25 mouse cellular contexts compared by ENCODE assay signal in genomic region chr6:28329002-28329596, GRCm38 (mm10).
DNase-seq lines count a peak whose midpoint lies in the region; ATAC-seq and TF ChIP-seq lines count a peak whose summit lies in the region.
"Had no signal": no experiment of that assay in that cellular context is flagged by ENCODE, and none has a peak within 500 bp of the region (broad histone marks: within the 10 kb centered on the region; RNA-seq: fewer than 3 reads in every experiment).

No protein-coding gene starts in this region.

- no peak overlapping the region for H3K4me3 ChIP-seq in limb, embryonic 14.5 days (replicated peaks; ENCODE audit: low read length)
- no peak overlapping the region for H3K4me3 ChIP-seq in limb, embryonic 10.5 days
- H3K4me3 ChIP-seq in hindbrain, embryonic 14.5 days (replicated peaks; ENCODE audit: low read length) = no peak overlapping the region
- no peak overlapping the region for H3K4me3 ChIP-seq in midbrain, embryonic 15.5 days
- H3K4me3 ChIP-seq in forebrain, embryonic 11.5 days (ENCODE audit: low read depth, low read length) = no peak overlapping the region
- H3K4me3 ChIP-seq: heart, embryonic 13.5 days; limb, embryonic 13.5 days; liver, embryonic 13.5 days; megakaryocyte, embryonic 14.5 days; neural tube, embryonic 12.5 days had no signal

- WGBS in limb, embryonic 14.5 days = 70% methylated on average over 10 of the region's 10 CpGs
- 78% methylated on average over 10 of the region's 10 CpGs for WGBS in limb, embryonic 10.5 days
- WGBS in hindbrain, embryonic 14.5 days = 38% methylated on average over 10 of the region's 10 CpGs
- 40% methylated on average over 10 of the region's 10 CpGs for WGBS in midbrain, embryonic 15.5 days
- 75% methylated on average over 10 of the region's 10 CpGs for WGBS in forebrain, embryonic 11.5 days

- H3K27ac ChIP-seq in limb, embryonic 14.5 days (replicated peaks; ENCODE audit: low read depth, low read length) = no peak overlapping the region
- no peak overlapping the region for H3K27ac ChIP-seq in limb, embryonic 10.5 days
- no peak overlapping the region for H3K27ac ChIP-seq in hindbrain, embryonic 14.5 days
- H3K27ac ChIP-seq in midbrain, embryonic 15.5 days = no peak overlapping the region
- no peak overlapping the region for H3K27ac ChIP-seq in forebrain, embryonic 11.5 days (ENCODE audit: low read depth, low read length)
- H3K27ac ChIP-seq: heart, embryonic 13.5 days; limb, embryonic 13.5 days; liver, embryonic 13.5 days; neural tube, embryonic 12.5 days had no signal

- H3K9ac ChIP-seq in limb, embryonic 14.5 days (ENCODE audit: low read depth, low read length, severe bottlenecking) = no peak overlapping the region
- H3K9ac ChIP-seq in hindbrain, embryonic 14.5 days = no peak overlapping the region
- no peak overlapping the region for H3K9ac ChIP-seq in midbrain, embryonic 15.5 days
- H3K9ac ChIP-seq in forebrain, embryonic 11.5 days (ENCODE audit: low read length) = no peak overlapping the region
- H3K9ac ChIP-seq: heart, embryonic 13.5 days; limb, embryonic 13.5 days; liver, embryonic 13.5 days; neural tube, embryonic 12.5 days had no signal

- H3K4me1 ChIP-seq in limb, embryonic 14.5 days (ENCODE audit: control insufficient read depth, insufficient read depth, low read length) = no peaks in the 10 kb centered on the region
- no peaks in the 10 kb centered on the region for H3K4me1 ChIP-seq in limb, embryonic 10.5 days
- H3K4me1 ChIP-seq in hindbrain, embryonic 14.5 days (replicated peaks; ENCODE audit: control insufficient read depth, insufficient read depth, low read length) = 0 out of 2 replicates have a peak, but pooled peaks cover 3% of the 10 kb centered on the region
- H3K4me1 ChIP-seq in midbrain, embryonic 15.5 days = peaks cover 7% of the 10 kb centered on the region
- H3K4me1 ChIP-seq in forebrain, embryonic 11.5 days (replicated peaks; ENCODE audit: control insufficient read depth, insufficient read depth, low read length) = no peaks in the 10 kb centered on the region
- H3K4me1 ChIP-seq: heart, embryonic 13.5 days; limb, embryonic 13.5 days; liver, embryonic 13.5 days; neural tube, embryonic 12.5 days had no signal

- no peak for TF ChIP-seq POLR2A in limb, embryonic 14.5 days (IDR thresholded peaks at IDR 0.05; ENCODE audit: borderline replicate concordance, extremely low read depth, insufficient read depth, insufficient read length)

- no peaks in the 10 kb centered on the region for H3K27me3 ChIP-seq in limb, embryonic 14.5 days (ENCODE audit: control insufficient read depth, insufficient read depth, low read length)
- no peaks in the 10 kb centered on the region for H3K27me3 ChIP-seq in limb, embryonic 10.5 days (ENCODE audit: low read depth, poor library complexity, severe bottlenecking)
- H3K27me3 ChIP-seq in hindbrain, embryonic 14.5 days (ENCODE audit: control insufficient read depth, insufficient read depth, low read length) = no peaks in the 10 kb centered on the region
- no peaks in the 10 kb centered on the region for H3K27me3 ChIP-seq in midbrain, embryonic 15.5 days (replicated peaks)
- no peaks in the 10 kb centered on the region for H3K27me3 ChIP-seq in forebrain, embryonic 11.5 days (ENCODE audit: control insufficient read depth, insufficient read depth, low read length)
- H3K27me3 ChIP-seq: heart, embryonic 13.5 days; limb, embryonic 13.5 days; liver, embryonic 13.5 days; megakaryocyte, embryonic 14.5 days; neural tube, embryonic 12.5 days had no signal

- H3K36me3 ChIP-seq in limb, embryonic 14.5 days (ENCODE audit: control insufficient read depth, insufficient read depth, low read length) = no peaks in the 10 kb centered on the region
- H3K36me3 ChIP-seq in limb, embryonic 10.5 days = no peaks in the 10 kb centered on the region
- no peaks in the 10 kb centered on the region for H3K36me3 ChIP-seq in hindbrain, embryonic 14.5 days (replicated peaks; ENCODE audit: control insufficient read depth, insufficient read depth)
- H3K36me3 ChIP-seq in midbrain, embryonic 15.5 days (replicated peaks) = no peaks in the 10 kb centered on the region
- H3K36me3 ChIP-seq in forebrain, embryonic 11.5 days (ENCODE audit: control insufficient read depth, insufficient read depth, low read length) = no peaks in the 10 kb centered on the region
- H3K36me3 ChIP-seq: heart, embryonic 13.5 days; limb, embryonic 13.5 days; liver, embryonic 13.5 days; neural tube, embryonic 12.5 days had no signal

- no peaks in the 10 kb centered on the region for H3K9me3 ChIP-seq in limb, embryonic 14.5 days (ENCODE audit: control insufficient read depth, low read length)
- no peaks in the 10 kb centered on the region for H3K9me3 ChIP-seq in limb, embryonic 10.5 days (replicated peaks)
- no peaks in the 10 kb centered on the region for H3K9me3 ChIP-seq in hindbrain, embryonic 14.5 days (ENCODE audit: control insufficient read depth, low read length)
- H3K9me3 ChIP-seq in midbrain, embryonic 15.5 days = no peaks in the 10 kb centered on the region
- H3K9me3 ChIP-seq in forebrain, embryonic 11.5 days (ENCODE audit: control insufficient read depth, low read length) = no peaks in the 10 kb centered on the region
- H3K9me3 ChIP-seq: heart, embryonic 13.5 days; limb, embryonic 13.5 days; liver, embryonic 13.5 days; neural tube, embryonic 12.5 days had no signal

- no peak for ATAC-seq in limb, embryonic 14.5 days (ENCODE audit: low FRiP score, low read depth)
- peak; percentile 46; the same call in 1 of the 2 replicates for ATAC-seq in hindbrain, embryonic 14.5 days (ENCODE audit: low FRiP score)
- ATAC-seq in midbrain, embryonic 15.5 days (replicated peaks) = peak; percentile 72
- no peak for ATAC-seq in forebrain, embryonic 11.5 days (replicated peaks; ENCODE audit: low FRiP score)
- ATAC-seq: activated CD4-positive, CD25-positive, alpha-beta regulatory T cell, adult 4 months; forebrain, embryonic 16.5 days; intestine, postnatal 0 days had no signal

- H3K4me2 ChIP-seq in limb, embryonic 14.5 days (replicated peaks; ENCODE audit: low read depth, low read length, severe bottlenecking) = no peak overlapping the region
- H3K4me2 ChIP-seq in hindbrain, embryonic 14.5 days (replicated peaks) = no peak overlapping the region
- H3K4me2 ChIP-seq in midbrain, embryonic 15.5 days = no peak overlapping the region; the same call in 1 of the 2 replicates
- H3K4me2 ChIP-seq in forebrain, embryonic 11.5 days (ENCODE audit: low read depth, low read length, severe bottlenecking) = no peak overlapping the region
- H3K4me2 ChIP-seq: heart, embryonic 13.5 days; limb, embryonic 13.5 days; liver, embryonic 13.5 days; neural tube, embryonic 12.5 days had no signal

- DNase-seq in limb, embryonic 14.5 days (ENCODE audit: low spot score) = peak; percentile 1
- DNase-seq in limb, embryonic 10.5 days (ENCODE audit: low spot score) = no peak
- no peak for DNase-seq in hindbrain, embryonic 14.5 days (ENCODE audit: low spot score)
- no peak for DNase-seq in adrenal gland, adult 18-20 months (ENCODE audit: low spot score in 2 of 2)
- DNase-seq in forebrain, embryonic 11.5 days (ENCODE audit: low spot score) = no peak
- no peak for DNase-seq in kidney, postnatal 4 days
- DNase-seq: adrenal gland, postnatal 10 days; cerebellum, adult 2 months; cerebellum, postnatal 25 days; gastrocnemius, postnatal 14 days; heart, adult 18-20 months; heart, postnatal 14 days; kidney, postnatal 36 days; liver, embryonic 13.5 days; lung, adult 2 months; lung, postnatal 14 days; right cerebral cortex, adult 18-20 months had no signal

Comparison
In these comparisons a context has a peak if more than half of its experiments do, and no peak if none do; other contexts are left out.
1. ATAC-seq: peak in hindbrain, embryonic 14.5 days (single experiment) and midbrain, embryonic 15.5 days (single experiment); none in limb, embryonic 14.5 days (single experiment) and forebrain, embryonic 11.5 days (single experiment).